In the genomic region with DNA sequence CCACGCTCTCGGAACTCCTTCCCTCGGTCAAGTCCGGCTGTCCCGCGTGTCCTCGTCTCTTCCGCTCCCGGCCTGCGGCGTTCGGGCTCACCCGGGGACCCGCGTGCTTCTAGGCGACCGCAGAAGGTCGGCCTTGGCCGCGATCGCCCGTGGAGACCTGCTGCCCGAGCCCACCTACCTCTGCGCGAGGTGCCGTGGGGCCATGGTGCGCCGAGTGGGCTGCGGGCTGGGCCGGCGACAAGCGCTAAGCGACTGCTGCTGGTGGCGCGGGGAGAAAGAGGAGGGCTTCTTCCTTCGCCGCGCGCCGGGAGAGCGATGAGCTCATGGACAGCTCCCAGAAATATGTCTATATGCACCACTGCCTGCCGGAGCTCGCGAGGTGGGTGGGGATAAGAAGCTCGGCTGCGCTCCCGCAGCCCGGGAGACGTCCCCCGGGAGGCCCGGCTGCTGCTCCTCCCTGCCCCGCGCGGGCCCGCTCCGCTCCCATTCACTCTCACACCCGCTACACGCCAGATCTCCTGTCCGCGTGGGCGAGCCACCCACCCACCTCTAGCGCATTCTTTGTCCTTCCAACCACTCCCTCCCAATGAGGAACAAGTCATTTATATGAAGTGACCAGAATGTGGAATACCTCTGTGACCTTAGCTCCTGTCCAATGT, we compare ENCODE assay signal across 7 mouse cellular contexts. TPM values are rescaled to one million over a fixed set of nuclear protein-coding genes. Genes with fewer than 3 reads are reported as not detected.
DNase-seq lines count a peak whose midpoint lies in the region; ATAC-seq lines count a peak whose summit lies in the region.

A gene (minus strand): TSS at position 609 of the 659 bp plus-strand sequence.

- under 1% methylated on average over 60 of the region's 62 CpGs for WGBS in forebrain, embryonic 16.5 days

- H3K9me3 ChIP-seq in forebrain, embryonic 16.5 days (ENCODE audit: control insufficient read depth, low read length) = no peaks in the 10 kb centered on the region; the same call in 1 of the 2 replicates
- H3K9me3 ChIP-seq in megakaryocyte, embryonic 14.5 days = peaks cover 14% of the 10 kb centered on the region; the same call in 1 of the 2 replicates

- intact Hi-C loops in heart, postnatal 14 days (cut with DNase I) = loop anchor here (2.0 to 5.0 kb wide), 3 partner anchors 22 to 42 kb away; no protein-coding TSS in a partner anchor

- peaks cover 10% of the 10 kb centered on the region for H3K4me1 ChIP-seq in forebrain, embryonic 16.5 days (replicated peaks; ENCODE audit: control insufficient read depth, insufficient read depth, low read length)
- H3K4me1 ChIP-seq in megakaryocyte, embryonic 14.5 days = peaks cover 15% of the 10 kb centered on the region

- H3K4me3 ChIP-seq in forebrain, embryonic 16.5 days (replicated peaks; ENCODE audit: low read length) = peak within 1 kb of the TSS; percentile 83
- peak within 1 kb of the TSS; percentile 88 for H3K4me3 ChIP-seq in megakaryocyte, embryonic 14.5 days (replicated peaks)

- no peaks in the 10 kb centered on the region for H3K36me3 ChIP-seq in forebrain, embryonic 16.5 days (ENCODE audit: control insufficient read depth, insufficient read depth)
- no peaks in the 10 kb centered on the region for H3K36me3 ChIP-seq in megakaryocyte, embryonic 14.5 days (replicated peaks; ENCODE audit: low read length)

- peak within 1 kb of the TSS; percentile 70 for H3K27ac ChIP-seq in forebrain, embryonic 16.5 days (ENCODE audit: low read length)

- peak within 1 kb of the TSS; percentile 94 for H3K9ac ChIP-seq in forebrain, embryonic 16.5 days (replicated peaks; ENCODE audit: low read depth, low read length)

- ATAC-seq in forebrain, embryonic 16.5 days = peak; percentile 86

- peak within 1 kb of the TSS; percentile 100 for H3K4me2 ChIP-seq in forebrain, embryonic 16.5 days (ENCODE audit: low read length)

- H3K27me3 ChIP-seq in forebrain, embryonic 16.5 days (replicated peaks; ENCODE audit: control insufficient read depth, insufficient read depth, low read length) = no peaks in the 10 kb centered on the region; the same call in 1 of the 2 replicates
- peaks cover 41% of the 10 kb centered on the region for H3K27me3 ChIP-seq in megakaryocyte, embryonic 14.5 days (replicated peaks)

- peak; percentile 63 for DNase-seq in R1 (ENCODE audit: low read depth, low spot score)
- DNase-seq in c-Kit-positive CD71-positive TER-119-negative erythroid progenitor cells, embryonic 14.5 days (ENCODE audit: low read depth) = peak; percentile 17
- DNase-seq in heart, postnatal 14 days = peak; percentile 50
- DNase-seq in layer of hippocampus, postnatal 36 days = peak; percentile 54 to 67
- peak; percentile 70 for DNase-seq in right cerebral cortex, postnatal 4 days

RNA-seq across cellular contexts. Expression of the gene that starts here (rescaled TPM):
- polyA plus RNA-seq in forebrain, embryonic 16.5 days (2015; fragmentation: Nextera tagmentation; extraction: Ambion mirVana) = 156 and 201 TPM in 2 replicates
- total RNA-seq in heart, postnatal 14 days (2021) = 100 to 1,000 TPM; 313 to 315 TPM
- 100 to 1,000 TPM; 693 to 758 TPM for total RNA-seq in layer of hippocampus, postnatal 36 days (2021)
- not detected in 2 replicates for polyA plus RNA-seq in megakaryocyte, embryonic 14.5 days (2012; ENCODE audit: insufficient read depth, low replicate concordance)

Comparison
In these comparisons a context has a peak if more than half of its experiments do, and no peak if none do; other contexts are left out.
1. Peak in every context shown above with its lines: DNase-seq, ATAC-seq, H3K4me3 ChIP-seq and H3K27ac ChIP-seq.
2. RNA of the gene that starts here (polyA plus RNA-seq): 156 to 201 TPM in forebrain, embryonic 16.5 days; not detected in megakaryocyte, embryonic 14.5 days; every median in the first group is over 100 times any median in the second.
3. DNase-seq: peak in every context shown above with its lines; median percentile 70 in right cerebral cortex, postnatal 4 days; 63 in R1; 60 in layer of hippocampus, postnatal 36 days; 50 in heart, postnatal 14 days; 17 in c-Kit-positive CD71-positive TER-119-negative erythroid progenitor cells, embryonic 14.5 days.